Mouse (Mus musculus) right cerebral cortex, postnatal 36 days (tissue): ENCODE results near the gene Lsm12.

ENCODE experiments used
- DNase-seq, 2 experiments: peaks; one replicate each; pipeline ENCODE4 v3.0.0; 2022; ENCODE audit warnings: low spot score in 2 of 2, mixed read lengths in 1 of 2

Gene Lsm12

GRCm38 (mm10) chr11:102216056-102216885 is 31.2 kb upstream of the Lsm12 start:
- DNase-seq: peak; percentile 52 to 70

- no peak for DNase-seq
These were observed 30.4 kb upstream of the Lsm12 start for GRCm38 (mm10) chr11:102215511-102215910.

- no peak for DNase-seq
These were observed 29.5 kb upstream of the Lsm12 start for GRCm38 (mm10) chr11:102214430-102215156.

- DNase-seq: no peak
These were observed 26.8 kb upstream of the Lsm12 start for GRCm38 (mm10) chr11:102211936-102212341.

- no peak for DNase-seq
These were observed 25.9 kb upstream of the Lsm12 start for GRCm38 (mm10) chr11:102211011-102211410.

- no peak for DNase-seq
These were observed 25.1 kb upstream of the Lsm12 start for GRCm38 (mm10) chr11:102210185-102210584.

- DNase-seq: no peak
These were observed 24.6 kb upstream of the Lsm12 start for GRCm38 (mm10) chr11:102209742-102210141.

GRCm38 (mm10) chr11:102208846-102209245 is 23.8 kb upstream of the Lsm12 start:
- no peak for DNase-seq

GRCm38 (mm10) chr11:102207825-102208777 is 23.0 kb upstream of the Lsm12 start:
- DNase-seq: no peak

- no peak for DNase-seq
These were observed 21.4 kb upstream of the Lsm12 start for GRCm38 (mm10) chr11:102206481-102206880.

- DNase-seq: peak; percentile 64 to 83
These were observed 16.3 kb upstream of the Lsm12 start for GRCm38 (mm10) chr11:102201408-102201821.

GRCm38 (mm10) chr11:102199856-102200255 is 14.8 kb upstream of the Lsm12 start:
- DNase-seq: no peak

- DNase-seq: no peak
These were observed 13.1 kb upstream of the Lsm12 start for GRCm38 (mm10) chr11:102198245-102198644.

- DNase-seq: no peak
These were observed 11.1 kb upstream of the Lsm12 start for GRCm38 (mm10) chr11:102196018-102196797.

- no peak for DNase-seq
These were observed 8.8 kb upstream of the Lsm12 start for GRCm38 (mm10) chr11:102193657-102194440.

- no peak for DNase-seq
These were observed 5.8 kb upstream of the Lsm12 start for GRCm38 (mm10) chr11:102190848-102191247.

GRCm38 (mm10) chr11:102189461-102190436 is 4.7 kb upstream of the Lsm12 start, which contains the start of gene G6pc3:
G6pc3 (plus strand) TSS chr11:102189620.
- DNase-seq: peak; percentile 90 to 93

- DNase-seq: no peak
These were observed 3.9 kb upstream of the Lsm12 start for GRCm38 (mm10) chr11:102188980-102189379.

GRCm38 (mm10) chr11:102186235-102186634 is 1.1 kb upstream of the Lsm12 start:
- no peak for DNase-seq
